Mouse (Mus musculus): ENCODE results near the gene Smpx. TPM values are rescaled to one million over a fixed set of nuclear protein-coding genes. Genes with fewer than 3 reads are reported as not detected.

Smpx gene
- polyA plus RNA-seq, 1 experiment from 2014 or later: not detected

DNA sequence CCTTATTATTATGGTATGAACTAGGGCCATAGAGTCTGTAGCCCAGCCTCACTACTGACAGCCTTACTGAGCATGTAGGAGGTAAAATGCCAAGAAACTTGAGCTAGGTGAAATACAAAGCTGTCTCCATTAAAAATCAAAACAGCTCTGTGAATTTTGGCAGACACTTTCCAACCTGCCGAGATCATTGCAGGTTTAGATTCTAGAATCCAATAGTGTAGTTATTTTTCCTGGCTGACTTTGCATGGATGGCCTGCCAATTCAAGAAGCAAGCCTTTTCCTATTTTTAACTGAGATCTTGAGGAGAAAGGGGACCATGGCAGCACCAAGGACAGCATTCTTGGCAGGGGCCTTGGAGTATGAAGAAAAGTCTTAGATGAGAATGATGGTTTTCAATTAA, 35.6 kb downstream of the Smpx start:
- H3K27ac ChIP-seq: no peak overlapping the region
- H3K79me2 ChIP-seq (ENCODE audit: inconsistent target): no peaks in the 10 kb centered on the region
- WGBS (ENCODE audit: missing documents): 100% methylated on average over 1 of the region's 1 CpGs
- no peaks in the 10 kb centered on the region for H3K36me3 ChIP-seq (ENCODE audit: inconsistent target)
- no peak overlapping the region for H3K4me3 ChIP-seq (ENCODE audit: inconsistent target)

- no peak overlapping the region for H3K27ac ChIP-seq
- WGBS (ENCODE audit: missing documents): 92% methylated on average over 8 of the region's 10 CpGs
- no peak overlapping the region for H3K4me3 ChIP-seq (ENCODE audit: inconsistent target)
- no peaks in the 10 kb centered on the region for H3K79me2 ChIP-seq (ENCODE audit: inconsistent target)
- no peaks in the 10 kb centered on the region for H3K36me3 ChIP-seq (ENCODE audit: inconsistent target)
Observed at GRCm38 (mm10) chrX:157747815-157748544, 49.3 kb downstream of the Smpx start.

DNA sequence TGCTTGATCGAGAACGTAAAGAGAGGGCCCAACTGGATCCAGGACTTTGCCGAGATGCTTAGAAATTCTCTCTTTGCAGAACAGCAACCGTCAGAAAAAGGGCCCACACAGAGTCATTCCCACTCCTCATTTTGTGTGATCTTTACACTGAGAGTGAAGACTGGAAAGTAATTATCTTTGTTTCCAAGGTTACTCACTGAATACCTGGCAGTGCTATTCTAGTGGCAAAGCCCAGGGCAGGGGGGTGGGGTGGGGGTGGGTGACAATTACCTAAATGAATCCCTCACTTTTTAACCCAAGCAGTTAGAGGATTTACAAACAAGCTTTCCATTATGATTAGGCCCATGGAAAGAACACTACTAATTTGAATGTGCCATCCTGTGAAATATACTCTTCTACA, 55.8 kb downstream of the Smpx start:
- WGBS (ENCODE audit: missing documents): 80% methylated on average over 4 of the region's 4 CpGs

GRCm38 (mm10) chrX:157762542-157762941, 63.8 kb downstream of the Smpx start:
- Histone ChIP-seq H3K4me3 (ENCODE audit: inconsistent target) (no peak overlapping the region), H3K79me2 (ENCODE audit: inconsistent target) (no peaks in the 10 kb centered on the region), H3K27ac (no peak overlapping the region), H3K36me3 (ENCODE audit: inconsistent target) (no peaks in the 10 kb centered on the region)
- 84% methylated on average over 3 of the region's 3 CpGs for WGBS (ENCODE audit: missing documents)

More for the DNA sequence above, 55.8 kb downstream of the Smpx start:
- no peak overlapping the region for H3K4me3 ChIP-seq (ENCODE audit: inconsistent target)
- H3K27ac ChIP-seq: no peak overlapping the region
- no peaks in the 10 kb centered on the region for H3K36me3 ChIP-seq (ENCODE audit: inconsistent target)
- H3K79me2 ChIP-seq (ENCODE audit: inconsistent target): no peaks in the 10 kb centered on the region

GRCm38 (mm10) chrX:157801669-157802068, 103.0 kb downstream of the Smpx start:
- Histone ChIP-seq H3K4me3 (ENCODE audit: inconsistent target) (no peak overlapping the region), H3K79me2 (ENCODE audit: inconsistent target) (no peaks in the 10 kb centered on the region), H3K27ac (no peak overlapping the region), H3K36me3 (ENCODE audit: inconsistent target) (no peaks in the 10 kb centered on the region)
- 32% methylated on average over 2 of the region's 2 CpGs for WGBS (ENCODE audit: missing documents)

Other genes with a start within 250 kb of the Smpx start
- gene Sms, start 206.6 kb upstream of the Smpx start, polyA plus RNA-seq (2018): 25.8 to 45.8 TPM (median 26.0 TPM) in 3 replicates
- gene Yy2, start 129.9 kb upstream of the Smpx start, polyA plus RNA-seq (2018): 1.8 to 4.2 TPM (median 3.0 TPM) in 3 replicates
- 23.6 to 33.0 TPM (median 27.1 TPM) in 3 replicates for gene Mbtps2, start 100.2 kb upstream of the Smpx start, polyA plus RNA-seq (2018)
- not detected in 3 replicates for gene Klhl34, start 119.5 kb downstream of the Smpx start, polyA plus RNA-seq (2018)

All from macrophage (primary cell).